Mouse (Mus musculus): ENCODE measurements around the gene Prkd2. TPM values are rescaled to one million over a fixed set of nuclear protein-coding genes. Genes with fewer than 3 reads are reported as not detected.

The Prkd2 gene
- polyA plus RNA-seq, 1 experiment from 2014 or later = 6.0 TPM

DNA sequence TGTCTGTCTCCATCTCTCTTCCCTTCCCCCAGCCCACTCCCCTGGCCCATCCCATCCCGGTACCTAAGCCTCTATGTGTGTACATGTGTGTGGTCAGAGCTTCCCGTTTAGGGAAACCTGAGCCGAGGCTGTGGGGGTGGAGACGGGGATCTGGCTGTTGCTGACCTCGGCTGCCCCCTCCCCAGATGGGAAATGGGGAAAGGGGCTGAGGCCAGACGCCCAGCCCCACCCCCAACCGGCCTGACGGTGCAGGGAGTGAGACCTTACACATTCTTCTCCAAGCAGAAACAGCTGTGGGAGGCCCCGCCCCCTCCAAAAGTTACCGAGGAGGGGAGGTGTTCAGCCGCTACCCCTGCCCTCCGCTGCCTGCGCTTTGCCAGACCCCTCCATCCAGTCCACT lies 33.9 kb downstream of the Prkd2 start:
- Histone ChIP-seq H3K4me2 (ENCODE audit: low read length) (peak overlapping the region; percentile 86), H3K9me3 (replicated peaks; ENCODE audit: control insufficient read depth, low read length, poor library complexity, severe bottlenecking) (no peaks in the 10 kb centered on the region), H3K27me3 (ENCODE audit: control insufficient read depth, insufficient read depth, low read depth, low read length) (no peaks in the 10 kb centered on the region), H3K9ac (ENCODE audit: low read depth, low read length) (peak overlapping the region; percentile 76), H3K4me3 (ENCODE audit: low read depth, low read length) (peak overlapping the region; percentile 71), H3K27ac (ENCODE audit: low read length) (no peak overlapping the region), H3K4me1 (ENCODE audit: control insufficient read depth, insufficient read depth, low read length) (peaks cover 17% of the 10 kb centered on the region), H3K36me3 (ENCODE audit: control insufficient read depth, insufficient read depth, low read length) (no peaks in the 10 kb centered on the region)
- WGBS = 11% methylated on average over 10 of the region's 13 CpGs
- no peak for ATAC-seq

- H3K9me3 ChIP-seq (replicated peaks; ENCODE audit: control insufficient read depth, low read length, poor library complexity, severe bottlenecking) = no peaks in the 10 kb centered on the region
- no peak for ATAC-seq
- H3K27me3 ChIP-seq (ENCODE audit: control insufficient read depth, insufficient read depth, low read depth, low read length) = no peaks in the 10 kb centered on the region
- no peaks in the 10 kb centered on the region for H3K36me3 ChIP-seq (ENCODE audit: control insufficient read depth, insufficient read depth, low read length)
- 81% methylated on average over 3 of the region's 3 CpGs for WGBS
- H3K9ac ChIP-seq (ENCODE audit: low read depth, low read length) = no peak overlapping the region
- H3K4me2 ChIP-seq (ENCODE audit: low read length) = no peak overlapping the region
- H3K4me1 ChIP-seq (ENCODE audit: control insufficient read depth, insufficient read depth, low read length) = peaks cover 17% of the 10 kb centered on the region
- H3K27ac ChIP-seq (ENCODE audit: low read length) = no peak overlapping the region
- H3K4me3 ChIP-seq (ENCODE audit: low read depth, low read length) = no peak overlapping the region
Measured at GRCm38 (mm10) chr7:16877717-16878116, 35.0 kb downstream of the Prkd2 start.

DNA sequence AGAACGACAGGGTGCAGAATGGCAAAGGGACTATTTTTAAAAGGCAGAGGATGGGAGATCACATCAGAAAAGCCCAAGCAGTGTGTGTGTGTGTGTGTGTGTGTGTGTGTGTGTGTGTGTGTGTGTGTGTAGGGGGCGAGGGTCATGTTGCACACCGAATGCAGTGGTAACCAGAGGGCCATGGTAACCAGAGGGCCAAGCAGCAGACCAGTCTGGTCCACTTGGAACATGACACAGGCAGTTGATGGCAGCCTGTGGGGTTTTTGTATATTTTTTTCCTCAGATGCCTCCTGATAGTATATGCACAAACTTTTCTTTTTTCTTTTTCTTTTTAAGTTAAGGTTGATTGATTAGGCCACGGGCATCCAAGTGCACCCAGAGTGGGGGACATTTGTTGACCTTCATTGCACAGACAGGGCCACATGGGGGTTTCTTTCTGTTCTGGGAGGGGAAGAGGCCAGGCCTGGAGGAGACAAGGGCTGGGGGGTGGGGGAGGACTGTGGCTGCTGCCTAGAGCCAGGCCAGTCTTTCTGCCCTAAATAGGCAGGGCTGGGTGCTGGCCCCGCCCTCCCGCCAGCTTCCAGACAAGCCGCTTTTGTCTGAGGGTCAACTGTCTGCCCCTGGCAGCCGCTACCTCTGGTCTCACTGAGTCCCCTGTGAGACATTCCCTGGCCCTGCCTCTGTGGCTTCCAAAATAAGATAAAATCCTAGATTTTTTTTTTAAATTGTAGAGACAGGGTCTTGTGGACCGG lies 37.3 kb downstream of the Prkd2 start:
- no peak overlapping the region for H3K4me3 ChIP-seq (ENCODE audit: low read depth, low read length)
- H3K9me3 ChIP-seq (replicated peaks; ENCODE audit: control insufficient read depth, low read length, poor library complexity, severe bottlenecking) = no peaks in the 10 kb centered on the region; the same call in 1 of the 2 replicates
- peaks cover 14% of the 10 kb centered on the region for H3K4me1 ChIP-seq (ENCODE audit: control insufficient read depth, insufficient read depth, low read length)
- WGBS = 20% methylated on average over 9 of the region's 9 CpGs
- ATAC-seq = no peak
- no peak overlapping the region for H3K27ac ChIP-seq (ENCODE audit: low read length)
- peaks cover 17% of the 10 kb centered on the region for H3K27me3 ChIP-seq (ENCODE audit: control insufficient read depth, insufficient read depth, low read depth, low read length)
- H3K9ac ChIP-seq (ENCODE audit: low read depth, low read length) = no peak overlapping the region
- no peak overlapping the region for H3K4me2 ChIP-seq (ENCODE audit: low read length)
- H3K36me3 ChIP-seq (ENCODE audit: control insufficient read depth, insufficient read depth, low read length) = peaks cover 4% of the 10 kb centered on the region; the same call in 1 of the 2 replicates

GRCm38 (mm10) chr7:16880615-16881014 lies 37.9 kb downstream of the Prkd2 start:
- H3K4me2 ChIP-seq (ENCODE audit: low read length) = no peak overlapping the region
- peaks cover 14% of the 10 kb centered on the region for H3K4me1 ChIP-seq (ENCODE audit: control insufficient read depth, insufficient read depth, low read length)
- H3K27me3 ChIP-seq (ENCODE audit: control insufficient read depth, insufficient read depth, low read depth, low read length) = peaks cover 23% of the 10 kb centered on the region
- WGBS = 24% methylated on average over 5 of the region's 5 CpGs
- no peak overlapping the region for H3K4me3 ChIP-seq (ENCODE audit: low read depth, low read length)
- H3K36me3 ChIP-seq (ENCODE audit: control insufficient read depth, insufficient read depth, low read length) = peaks cover 10% of the 10 kb centered on the region; the same call in 1 of the 2 replicates
- H3K27ac ChIP-seq (ENCODE audit: low read length) = no peak overlapping the region
- H3K9me3 ChIP-seq (replicated peaks; ENCODE audit: control insufficient read depth, low read length, poor library complexity, severe bottlenecking) = no peaks in the 10 kb centered on the region; the same call in 1 of the 2 replicates
- H3K9ac ChIP-seq (ENCODE audit: low read depth, low read length) = no peak overlapping the region
- ATAC-seq = no peak

GRCm38 (mm10) chr7:16883162-16883561 lies 40.5 kb downstream of the Prkd2 start:
- no peak for ATAC-seq
- peaks cover 25% of the 10 kb centered on the region for H3K36me3 ChIP-seq (ENCODE audit: control insufficient read depth, insufficient read depth, low read length)
- H3K9me3 ChIP-seq (replicated peaks; ENCODE audit: control insufficient read depth, low read length, poor library complexity, severe bottlenecking) = peaks cover 2% of the 10 kb centered on the region; the same call in 1 of the 2 replicates
- peaks cover 28% of the 10 kb centered on the region for H3K27me3 ChIP-seq (ENCODE audit: control insufficient read depth, insufficient read depth, low read depth, low read length)
- H3K27ac ChIP-seq (ENCODE audit: low read length) = no peak overlapping the region
- no peaks in the 10 kb centered on the region for H3K4me1 ChIP-seq (ENCODE audit: control insufficient read depth, insufficient read depth, low read length)
- no peak overlapping the region for H3K4me2 ChIP-seq (ENCODE audit: low read length)
- no peak overlapping the region for H3K4me3 ChIP-seq (ENCODE audit: low read depth, low read length)
- WGBS = 91% methylated on average over 6 of the region's 6 CpGs
- H3K9ac ChIP-seq (ENCODE audit: low read depth, low read length) = no peak overlapping the region

GRCm38 (mm10) chr7:16884334-16884733 lies 41.6 kb downstream of the Prkd2 start:
- H3K27ac ChIP-seq (ENCODE audit: low read length) = no peak overlapping the region
- 58% methylated on average over 4 of the region's 4 CpGs for WGBS
- ATAC-seq = no peak
- H3K27me3 ChIP-seq (ENCODE audit: control insufficient read depth, insufficient read depth, low read depth, low read length) = peaks cover 28% of the 10 kb centered on the region
- no peaks in the 10 kb centered on the region for H3K4me1 ChIP-seq (ENCODE audit: control insufficient read depth, insufficient read depth, low read length)
- peaks cover 25% of the 10 kb centered on the region for H3K36me3 ChIP-seq (ENCODE audit: control insufficient read depth, insufficient read depth, low read length)
- no peak overlapping the region for H3K4me3 ChIP-seq (ENCODE audit: low read depth, low read length)
- no peak overlapping the region for H3K4me2 ChIP-seq (ENCODE audit: low read length)
- H3K9me3 ChIP-seq (replicated peaks; ENCODE audit: control insufficient read depth, low read length, poor library complexity, severe bottlenecking) = peaks cover 2% of the 10 kb centered on the region; the same call in 1 of the 2 replicates
- no peak overlapping the region for H3K9ac ChIP-seq (ENCODE audit: low read depth, low read length)

DNA sequence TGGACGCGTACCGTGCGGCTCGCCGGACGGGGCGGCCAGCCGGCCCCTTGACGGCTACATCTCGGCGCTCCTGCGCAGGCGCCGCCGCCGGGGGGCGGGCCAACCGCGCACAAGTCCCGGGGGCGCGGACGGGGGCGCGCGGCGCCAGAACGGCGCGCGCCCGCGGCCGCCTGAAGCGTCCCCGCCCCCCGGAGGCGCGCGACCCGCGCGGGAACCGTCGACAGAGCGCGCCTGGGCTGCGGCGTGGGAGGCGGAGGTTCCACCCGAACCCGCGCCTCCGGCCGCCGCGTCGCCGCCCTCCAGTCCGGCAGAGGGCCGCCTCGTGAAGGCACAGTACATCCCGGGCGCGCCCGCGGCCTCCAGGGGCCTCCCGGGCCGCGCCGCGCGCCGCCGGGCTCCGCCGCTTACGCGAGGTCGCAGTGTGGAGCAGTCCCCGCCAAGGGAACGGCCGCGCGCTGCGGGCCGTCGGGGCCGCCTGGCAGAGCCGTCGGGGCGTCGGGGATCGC lies 42.6 kb downstream of the Prkd2 start:
- H3K9ac ChIP-seq (ENCODE audit: low read depth, low read length) = no peak overlapping the region
- 11% methylated on average over 63 of the region's 95 CpGs for WGBS
- H3K36me3 ChIP-seq (ENCODE audit: control insufficient read depth, insufficient read depth, low read length) = peaks cover 25% of the 10 kb centered on the region
- H3K4me1 ChIP-seq (ENCODE audit: control insufficient read depth, insufficient read depth, low read length) = no peaks in the 10 kb centered on the region
- H3K4me3 ChIP-seq (ENCODE audit: low read depth, low read length) = peak overlapping the region; percentile 18
- H3K4me2 ChIP-seq (ENCODE audit: low read length) = peak overlapping the region; percentile 13; the same call in 1 of the 2 replicates
- no peak for ATAC-seq
- peaks cover 2% of the 10 kb centered on the region; the same call in 1 of the 2 replicates for H3K9me3 ChIP-seq (replicated peaks; ENCODE audit: control insufficient read depth, low read length, poor library complexity, severe bottlenecking)
- peaks cover 31% of the 10 kb centered on the region for H3K27me3 ChIP-seq (ENCODE audit: control insufficient read depth, insufficient read depth, low read depth, low read length)
- H3K27ac ChIP-seq (ENCODE audit: low read length) = no peak overlapping the region

DNA sequence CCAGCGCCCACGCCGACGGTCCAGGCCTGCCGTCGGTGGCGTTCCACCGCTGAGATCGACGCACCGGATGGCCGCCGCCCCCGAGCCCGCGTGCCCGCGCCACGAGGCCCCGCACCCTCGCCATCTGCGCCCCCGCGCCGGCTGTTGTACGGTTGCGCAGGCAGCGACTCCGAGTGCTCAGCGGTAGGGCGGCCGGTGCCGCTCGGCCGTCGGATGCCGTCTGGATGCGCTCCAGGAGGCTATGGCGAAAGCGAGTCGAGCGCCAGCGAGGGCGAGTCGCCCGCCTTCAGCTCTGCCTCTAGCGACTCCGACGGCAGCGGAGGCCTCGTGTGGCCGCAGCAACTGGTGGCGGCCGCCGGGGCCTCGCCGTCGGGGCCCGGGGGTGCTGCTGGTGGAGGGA lies 43.2 kb downstream of the Prkd2 start:
- Histone ChIP-seq H3K4me3 (ENCODE audit: low read depth, low read length) (no peak overlapping the region), H3K27me3 (ENCODE audit: control insufficient read depth, insufficient read depth, low read depth, low read length) (peaks cover 31% of the 10 kb centered on the region), H3K9me3 (replicated peaks; ENCODE audit: control insufficient read depth, low read length, poor library complexity, severe bottlenecking) (peaks cover 2% of the 10 kb centered on the region; the same call in 1 of the 2 replicates), H3K4me1 (ENCODE audit: control insufficient read depth, insufficient read depth, low read length) (peaks cover 1% of the 10 kb centered on the region; the same call in 1 of the 2 replicates), H3K9ac (ENCODE audit: low read depth, low read length) (no peak overlapping the region), H3K4me2 (ENCODE audit: low read length) (no peak overlapping the region), H3K27ac (ENCODE audit: low read length) (no peak overlapping the region), H3K36me3 (ENCODE audit: control insufficient read depth, insufficient read depth, low read length) (peaks cover 25% of the 10 kb centered on the region)
- ATAC-seq = no peak
- whole genome bisulfite sequencing = 37% methylated on average over 59 of the region's 59 CpGs

DNA sequence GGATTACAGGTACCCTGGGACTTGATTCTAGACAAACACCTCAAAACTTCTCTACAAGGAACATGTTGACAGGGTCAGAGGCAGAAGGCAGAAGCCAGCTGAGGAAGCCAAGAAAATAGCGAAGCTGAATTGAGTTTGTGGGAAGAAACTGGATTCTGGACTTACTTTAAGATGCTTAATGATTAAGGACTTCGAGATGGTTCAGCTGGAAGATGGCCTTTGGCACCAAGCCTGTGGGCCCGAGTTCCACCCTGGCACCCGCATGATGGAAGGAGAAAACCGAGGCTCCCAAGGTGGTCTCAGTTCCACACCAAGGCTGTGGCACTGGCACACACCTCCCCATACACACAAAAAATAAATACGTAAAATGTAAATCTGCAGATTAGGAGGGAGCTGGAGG lies 47.8 kb downstream of the Prkd2 start:
- H3K4me3 ChIP-seq (ENCODE audit: low read depth, low read length) = no peak overlapping the region
- no peak overlapping the region for H3K27ac ChIP-seq (ENCODE audit: low read length)
- H3K36me3 ChIP-seq (ENCODE audit: control insufficient read depth, insufficient read depth, low read length) = peaks cover 15% of the 10 kb centered on the region
- no peak for ATAC-seq
- no peak overlapping the region for H3K4me2 ChIP-seq (ENCODE audit: low read length)
- peaks cover 9% of the 10 kb centered on the region for H3K27me3 ChIP-seq (ENCODE audit: control insufficient read depth, insufficient read depth, low read depth, low read length)
- peaks cover 2% of the 10 kb centered on the region; the same call in 1 of the 2 replicates for H3K9me3 ChIP-seq (replicated peaks; ENCODE audit: control insufficient read depth, low read length, poor library complexity, severe bottlenecking)
- 43% methylated on average over 6 of the region's 6 CpGs for WGBS
- peaks cover 19% of the 10 kb centered on the region for H3K4me1 ChIP-seq (ENCODE audit: control insufficient read depth, insufficient read depth, low read length)
- no peak overlapping the region for H3K9ac ChIP-seq (ENCODE audit: low read depth, low read length)
